Mouse (Mus musculus) liver, embryonic 16.5 days (tissue): ENCODE results near the gene Nicn1. TPM values are rescaled to one million over a fixed set of nuclear protein-coding genes. Genes with fewer than 3 reads are reported as not detected.

ENCODE experiments used
- ATAC-seq: fragments of 200-750 bp; cut with Nextera tagmentation; 2 replicates; pipeline ENCODE4 v1.8.0; 2017; ENCODE audit warnings: low read depth, mild to moderate bottlenecking, moderate number of reproducible peaks, moderate library complexity
- H3K27ac ChIP-seq: fragments of 300-500 bp; sonication (generic); 2 replicates; pipeline ENCODE4 v1.5.1; 2014; ENCODE audit warnings: mild to moderate bottlenecking, low read length
- H3K27me3 ChIP-seq: fragments of 300-500 bp; sonication (generic); 2 replicates; pipeline ENCODE4 v1.6.1; 2014; ENCODE audit warnings: low read depth, low read length, mixed read lengths; ENCODE audit not compliant: control insufficient read depth, insufficient read depth
- H3K36me3 ChIP-seq: fragments of 300-500 bp; sonication (generic); 2 replicates; pipeline ENCODE4 v1.6.1; 2014; ENCODE audit warnings: mild to moderate bottlenecking; ENCODE audit not compliant: control insufficient read depth, insufficient read depth
- H3K4me1 ChIP-seq: fragments of 300-500 bp; sonication (generic); 2 replicates; pipeline ENCODE4 v1.6.1; 2014; ENCODE audit warnings: low read depth, low read length, mixed read lengths; ENCODE audit not compliant: control insufficient read depth
- H3K4me2 ChIP-seq: fragments of 300-500 bp; sonication (generic); 2 replicates; pipeline ENCODE4 v1.6.1; 2014; ENCODE audit warnings: low read depth, low read length, mixed read lengths
- H3K4me3 ChIP-seq: fragments of 300-500 bp; sonication (generic); 2 replicates; pipeline ENCODE4 v1.5.1; 2014; ENCODE audit warnings: low read depth, mild to moderate bottlenecking, low read length
- H3K9ac ChIP-seq: fragments of 300-500 bp; sonication (generic); 2 replicates; pipeline ENCODE4 v1.6.1; 2014; ENCODE audit warnings: low read depth, low read length
- H3K9me3 ChIP-seq: fragments of 300-500 bp; sonication (generic); replicated peaks from 2 replicates; pipeline ENCODE4 v1.6.1; 2016; ENCODE audit warnings: low read length; ENCODE audit not compliant: control insufficient read depth
- WGBS: fragments of 180-500 bp; shearing (Covaris S2); extraction: QIAGEN DNeasy Blood & Tissue Kit; methylation state at CpG from one replicate; pipeline ENCODE4 v1.1.7; 2014; ENCODE audit not compliant: insufficient replicate concordance; 5-methylcytosine and 5-hydroxymethylcytosine counted together
- polyA plus RNA-seq: library from polyadenylated mRNA; unstranded; fragments of >200 nt; fragmentation: Nextera tagmentation; extraction: Ambion mirVana; gene quantifications from 2 replicates; pipeline ENCODE4 v1.2.1, GENCODE M21; 2015

Gene Nicn1
- polyA plus RNA-seq, 1 experiment from 2014 or later = 7.6 TPM

DNA sequence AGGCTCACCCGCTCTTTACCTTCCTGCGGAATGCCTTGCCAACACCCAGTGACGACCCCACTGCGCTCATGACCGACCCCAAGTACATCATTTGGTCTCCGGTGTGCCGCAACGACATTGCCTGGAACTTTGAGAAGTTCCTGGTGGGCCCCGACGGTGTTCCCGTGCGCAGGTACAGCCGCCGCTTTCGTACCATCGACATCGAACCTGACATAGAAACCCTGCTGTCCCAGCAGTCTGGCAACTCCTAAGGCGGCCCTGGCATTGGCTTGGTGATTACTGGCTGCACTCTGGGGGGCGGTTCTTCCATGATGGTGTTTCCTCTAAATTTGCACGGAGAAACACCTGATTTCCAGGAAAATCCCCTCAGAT, 49.6 kb downstream of the Nicn1 start:
- Histone ChIP-seq H3K4me2 (peak overlapping the region; percentile 63), H3K4me1 (peaks cover 51% of the 10 kb centered on the region), H3K36me3 (peaks cover 27% of the 10 kb centered on the region), H3K27ac (peak overlapping the region; percentile 100), H3K4me3 (peak overlapping the region; percentile 94), H3K9ac (peak overlapping the region; percentile 99), H3K9me3 (no peaks in the 10 kb centered on the region), H3K27me3 (no peaks in the 10 kb centered on the region)
- ATAC-seq = no peak
- WGBS = 4% methylated on average over 20 of the region's 20 CpGs

DNA sequence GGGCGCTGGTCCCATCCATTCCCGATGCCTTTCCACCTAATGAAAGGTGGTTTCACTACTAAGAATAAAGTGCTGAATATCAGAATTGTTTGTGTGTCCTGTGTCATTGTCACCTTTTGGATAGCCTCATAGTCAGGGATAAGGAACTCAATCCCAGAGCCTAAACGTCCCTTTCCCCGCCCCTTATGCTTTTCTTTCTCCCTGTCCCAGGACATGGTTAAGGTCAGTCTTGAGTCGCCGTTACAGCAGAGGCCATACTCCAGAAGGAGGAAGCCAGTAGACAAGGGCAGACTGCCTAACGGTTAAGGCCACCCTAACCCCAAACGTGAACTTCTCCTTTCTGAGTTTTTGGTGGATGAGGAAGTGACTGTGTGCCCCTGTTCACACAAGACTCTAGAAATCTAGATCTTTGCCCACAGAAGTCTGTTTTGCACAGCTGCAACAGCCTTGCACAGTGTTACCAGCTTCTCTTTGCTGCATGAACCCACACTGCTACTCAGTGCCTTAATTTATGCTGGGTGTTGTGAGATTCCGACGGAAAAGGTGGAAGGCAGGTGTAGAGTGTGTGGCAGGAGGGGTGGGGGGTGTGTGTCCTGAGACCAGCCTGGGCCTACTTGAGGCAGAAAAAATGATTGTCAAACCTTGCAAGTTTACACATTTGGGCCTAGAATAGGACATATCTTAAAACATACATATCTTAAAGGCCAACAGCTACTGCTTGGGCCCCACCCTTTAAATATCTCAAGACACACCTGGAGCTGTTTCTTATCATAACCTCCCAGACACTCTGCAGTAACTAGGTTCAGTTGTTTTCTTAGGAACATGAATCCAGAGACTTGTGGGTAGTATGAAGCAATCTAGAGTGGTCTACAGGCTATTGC, 50.3 kb downstream of the Nicn1 start:
- peak; percentile 67 for ATAC-seq
- Histone ChIP-seq H3K27me3 (no peaks in the 10 kb centered on the region), H3K36me3 (peaks cover 21% of the 10 kb centered on the region), H3K9me3 (no peaks in the 10 kb centered on the region), H3K4me2 (peak overlapping the region; percentile 63), H3K27ac (peak overlapping the region; percentile 100), H3K4me1 (peaks cover 55% of the 10 kb centered on the region), H3K4me3 (peak overlapping the region; percentile 94), H3K9ac (peak overlapping the region; percentile 99)
- WGBS = 9% methylated on average over 10 of the region's 10 CpGs

DNA sequence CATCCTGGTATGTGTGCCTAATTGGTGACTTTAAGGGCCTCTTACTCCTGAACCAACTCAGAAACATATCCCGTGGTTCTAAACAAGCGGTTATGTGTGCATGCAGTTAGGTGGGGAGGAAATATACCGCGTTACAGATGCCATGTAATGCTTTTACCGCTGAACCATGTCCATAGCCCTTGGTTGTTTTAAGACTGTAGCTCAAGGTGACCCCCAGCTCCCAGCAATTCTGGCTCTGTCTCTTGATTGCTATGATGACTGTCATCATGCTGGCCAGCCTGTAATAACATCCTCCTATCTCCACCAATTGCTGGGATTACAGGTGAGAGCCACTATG, 50.9 kb downstream of the Nicn1 start:
- H3K4me1 ChIP-seq = peaks cover 59% of the 10 kb centered on the region
- ATAC-seq = no peak

DNA sequence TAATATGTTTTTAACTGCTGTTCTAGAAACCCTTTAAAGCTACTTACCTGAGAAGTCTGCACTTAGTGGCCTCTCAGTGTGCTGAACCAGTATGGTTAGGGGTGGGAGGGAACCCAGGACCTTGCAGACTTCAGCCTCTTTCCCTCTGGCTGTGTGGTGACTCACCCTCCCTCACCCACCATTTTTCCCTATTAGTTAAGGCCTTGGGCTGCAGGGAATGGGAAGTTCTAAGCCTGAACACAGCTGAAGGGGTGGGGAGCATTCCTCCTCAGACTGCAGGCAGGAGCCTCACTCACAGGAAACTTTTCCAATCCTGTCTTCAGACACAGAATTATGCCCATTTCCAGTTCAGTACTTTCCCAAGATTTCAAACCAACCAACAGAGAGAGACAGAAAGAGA, 51.6 kb downstream of the Nicn1 start:
- no peak for ATAC-seq
- peak overlapping the region; percentile 63 for H3K4me2 ChIP-seq
- peaks cover 61% of the 10 kb centered on the region for H3K4me1 ChIP-seq
- peak overlapping the region; percentile 94 for H3K4me3 ChIP-seq
- H3K9me3 ChIP-seq = no peaks in the 10 kb centered on the region
- peak overlapping the region; percentile 65 for H3K9ac ChIP-seq
- H3K27ac ChIP-seq = peak overlapping the region; percentile 100
- H3K36me3 ChIP-seq = peaks cover 13% of the 10 kb centered on the region
- no peaks in the 10 kb centered on the region for H3K27me3 ChIP-seq

More for the DNA sequence above, 50.9 kb downstream of the Nicn1 start:
- Histone ChIP-seq H3K36me3 (peaks cover 15% of the 10 kb centered on the region), H3K9me3 (no peaks in the 10 kb centered on the region), H3K4me3 (peak overlapping the region; percentile 94), H3K27me3 (no peaks in the 10 kb centered on the region), H3K27ac (peak overlapping the region; percentile 100), H3K4me2 (peak overlapping the region; percentile 63), H3K9ac (peak overlapping the region; percentile 65)
- 32% methylated on average over 5 of the region's 5 CpGs for WGBS

DNA sequence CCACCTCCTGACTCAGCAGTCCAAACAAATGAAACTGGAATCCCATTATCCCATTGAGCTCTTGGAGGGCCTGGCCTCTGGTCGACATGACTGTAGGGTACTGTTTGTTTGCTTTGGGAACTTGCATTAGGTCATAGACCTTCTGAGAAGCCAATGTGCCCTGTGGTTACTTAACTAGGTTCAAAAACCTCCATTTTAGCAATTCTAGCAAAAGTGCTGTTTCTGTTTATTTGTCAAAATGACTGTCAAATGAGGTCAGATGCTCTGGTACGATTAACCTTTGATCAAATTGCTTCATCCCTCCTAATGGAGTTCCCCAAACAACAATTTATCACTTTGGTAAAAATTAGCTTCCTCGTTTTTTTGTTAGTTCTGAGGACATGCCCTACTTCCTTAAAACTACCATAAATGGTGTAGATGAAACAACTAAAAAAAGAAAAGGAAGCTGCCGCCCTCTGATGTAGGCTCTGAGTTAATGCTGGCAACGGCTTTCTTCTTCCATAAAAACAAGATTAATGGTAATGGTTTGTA, 52.1 kb downstream of the Nicn1 start:
- Histone ChIP-seq H3K4me1 (peaks cover 61% of the 10 kb centered on the region), H3K9ac (peak overlapping the region; percentile 65), H3K9me3 (no peaks in the 10 kb centered on the region), H3K4me3 (peak overlapping the region; percentile 94), H3K36me3 (peaks cover 13% of the 10 kb centered on the region), H3K27ac (peak overlapping the region; percentile 100), H3K4me2 (peak overlapping the region; percentile 63), H3K27me3 (no peaks in the 10 kb centered on the region)
- WGBS = 9% methylated on average over 5 of the region's 5 CpGs
- ATAC-seq = no peak

DNA sequence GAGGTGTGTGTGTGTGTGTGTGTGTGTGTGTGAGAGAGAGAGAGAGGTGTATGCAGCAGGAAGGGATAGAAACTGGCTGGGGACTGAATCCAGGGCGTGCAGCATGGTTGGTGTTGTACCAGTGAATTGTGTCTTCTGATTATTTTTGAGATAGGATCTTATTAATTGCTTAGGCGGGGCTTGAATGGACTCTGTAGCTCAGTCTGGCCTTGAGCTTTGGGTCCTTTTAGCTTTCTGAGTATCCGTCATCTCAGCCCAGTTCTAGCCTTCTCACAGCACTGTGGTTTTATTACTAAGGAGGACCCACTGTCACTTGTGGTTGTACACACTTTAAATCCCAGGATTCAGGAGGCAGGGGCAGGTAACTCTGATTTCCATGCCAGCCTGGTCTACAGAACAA, 53.1 kb downstream of the Nicn1 start:
- Histone ChIP-seq H3K36me3 (peaks cover 13% of the 10 kb centered on the region), H3K9me3 (no peaks in the 10 kb centered on the region), H3K9ac (peak overlapping the region; percentile 54), H3K4me2 (peak overlapping the region; percentile 63), H3K27ac (peak overlapping the region; percentile 100), H3K4me1 (peaks cover 52% of the 10 kb centered on the region), H3K27me3 (no peaks in the 10 kb centered on the region), H3K4me3 (no peak overlapping the region)
- WGBS = 37% methylated on average over 3 of the region's 3 CpGs
- ATAC-seq = no peak

DNA sequence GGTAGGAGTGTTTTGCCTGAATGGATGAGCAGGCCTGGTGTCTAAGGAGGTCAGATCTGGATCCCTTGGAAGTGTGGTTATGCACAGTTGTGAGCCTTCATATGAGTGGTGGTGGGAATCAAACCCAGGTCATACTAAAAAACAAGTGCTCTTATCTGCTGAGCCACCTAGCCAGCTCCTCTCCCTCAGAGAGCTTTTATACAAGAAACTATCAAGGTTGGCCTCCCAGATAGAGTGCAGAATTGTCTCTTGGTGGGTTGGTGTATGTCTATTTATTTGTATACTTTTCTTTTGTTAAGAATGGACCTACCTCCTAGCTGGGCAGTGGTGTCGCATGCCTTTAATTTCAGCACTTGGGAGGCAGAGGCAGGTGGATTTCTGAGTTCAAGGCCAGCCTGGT, 53.6 kb downstream of the Nicn1 start:
- Histone ChIP-seq H3K4me3 (no peak overlapping the region), H3K9me3 (no peaks in the 10 kb centered on the region), H3K36me3 (peaks cover 13% of the 10 kb centered on the region), H3K4me2 (peak overlapping the region; percentile 63), H3K4me1 (peaks cover 52% of the 10 kb centered on the region), H3K27me3 (no peaks in the 10 kb centered on the region), H3K9ac (peak overlapping the region; percentile 50), H3K27ac (peak overlapping the region; percentile 100)
- whole genome bisulfite sequencing = 40% methylated on average over 1 of the region's 1 CpGs
- no peak for ATAC-seq

DNA sequence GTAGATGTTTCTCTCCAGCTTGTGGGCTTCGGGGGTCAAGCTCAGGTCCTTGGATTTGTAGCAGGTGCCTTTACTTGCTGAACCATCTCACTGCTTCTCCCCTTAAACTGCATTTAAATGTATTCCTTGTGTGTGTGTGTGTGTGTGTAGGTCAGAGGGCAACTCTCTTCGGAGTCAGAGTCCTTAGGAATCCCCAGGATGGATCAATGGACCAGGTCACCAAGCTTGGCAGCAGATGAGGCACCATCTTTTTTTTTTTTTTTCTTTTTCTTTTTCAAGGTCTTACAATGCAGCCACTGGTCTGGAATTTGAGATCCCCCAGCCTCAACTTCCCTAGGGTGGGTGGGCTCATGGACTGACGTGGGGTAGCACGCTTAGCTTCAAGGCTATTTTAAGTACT, 54.2 kb downstream of the Nicn1 start:
- ATAC-seq = no peak
- no peak overlapping the region for H3K4me3 ChIP-seq
- WGBS = 80% methylated on average over 4 of the region's 4 CpGs
- H3K36me3 ChIP-seq = peaks cover 11% of the 10 kb centered on the region
- no peaks in the 10 kb centered on the region for H3K27me3 ChIP-seq
- H3K4me1 ChIP-seq = peaks cover 58% of the 10 kb centered on the region
- peak overlapping the region; percentile 50; the same call in 1 of the 2 replicates for H3K9ac ChIP-seq
- H3K4me2 ChIP-seq = peak overlapping the region; percentile 63
- no peaks in the 10 kb centered on the region for H3K9me3 ChIP-seq
- peak overlapping the region; percentile 100 for H3K27ac ChIP-seq
